Mouse (Mus musculus) c-Kit-positive CD71-positive TER-119-positive erythroid progenitor cells, embryonic 14.5 days (primary cell): Measurements from ENCODE around the gene Amigo3.

Source experiments
- DNase-seq: peaks from one replicate; pipeline ENCODE4 v3.0.0-alpha.2; 2013; ENCODE audit warnings: low spot score

The Amigo3 gene

DNA sequence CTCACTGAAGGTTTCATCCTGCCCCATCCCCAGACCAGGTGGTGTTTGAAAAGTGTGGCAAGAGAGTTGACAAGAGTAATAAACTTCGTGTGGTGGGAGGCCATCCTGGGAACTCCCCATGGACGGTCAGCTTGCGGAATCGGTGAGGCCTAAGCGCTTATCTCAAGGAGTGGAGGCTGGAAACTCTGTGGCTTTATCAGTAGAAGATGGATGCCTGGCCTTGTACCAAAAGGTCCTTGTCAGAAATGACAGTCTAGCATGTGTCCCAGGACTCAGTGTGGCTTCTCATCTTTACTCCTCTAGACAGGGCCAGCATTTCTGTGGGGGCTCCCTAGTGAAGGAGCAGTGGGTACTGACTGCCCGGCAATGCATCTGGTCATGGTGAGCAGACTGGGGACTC, 30.6 kb downstream of the Amigo3 start:
- no peak for DNase-seq

- no peak for DNase-seq
These were observed 32.3 kb downstream of the Amigo3 start for GRCm38 (mm10) chr9:108085261-108085660.

GRCm38 (mm10) chr9:108090611-108091120, 37.7 kb downstream of the Amigo3 start:
- no peak for DNase-seq

DNA sequence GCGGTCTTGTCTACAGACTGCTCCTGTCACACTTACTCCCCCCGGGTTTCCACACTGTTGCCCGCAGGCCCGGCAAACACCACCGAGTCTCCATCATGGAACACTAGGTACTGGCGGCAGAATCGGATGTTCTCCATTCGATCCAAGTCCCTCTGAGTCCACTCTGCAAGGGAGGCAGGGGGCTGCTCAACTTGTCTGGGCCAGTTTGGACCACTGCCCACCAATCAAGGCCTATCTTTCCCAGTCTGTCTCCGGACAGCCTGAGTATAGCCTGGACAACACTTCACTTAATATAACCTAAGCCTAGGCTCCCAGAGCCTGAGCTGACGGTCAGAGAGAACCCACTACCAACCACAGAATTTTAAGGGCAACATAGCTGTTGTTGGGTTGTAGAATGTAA, 40.6 kb downstream of the Amigo3 start:
- DNase-seq, result no peak

- peak; percentile 98 for DNase-seq
These were observed 41.4 kb downstream of the Amigo3 start, which contains the start of gene Apeh for GRCm38 (mm10) chr9:108094184-108094941. Apeh (minus strand) TSS chr9:108094606.

GRCm38 (mm10) chr9:108094998-108095411, 42.0 kb downstream of the Amigo3 start:
- peak; percentile 94 for DNase-seq

DNA sequence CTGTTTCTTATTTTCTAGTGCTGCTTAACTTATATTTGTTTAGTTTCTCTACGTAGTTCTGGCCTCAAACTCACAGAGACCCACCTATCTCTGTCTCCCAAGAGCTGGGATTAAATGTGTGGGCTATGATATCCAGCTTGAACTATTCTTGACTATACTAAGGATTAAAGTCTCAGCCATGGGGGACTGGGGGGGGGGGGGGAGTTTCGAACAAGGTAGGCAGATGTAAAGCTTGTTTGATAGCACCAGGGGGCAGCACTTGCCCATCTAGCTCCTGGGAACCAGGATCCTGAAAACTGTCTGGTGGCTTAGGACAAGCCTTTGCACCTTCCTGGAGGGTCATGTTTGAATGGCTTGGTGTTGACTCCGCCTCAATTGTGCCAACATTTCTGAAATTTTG, 42.6 kb downstream of the Amigo3 start:
- DNase-seq, result peak; percentile 84

DNA sequence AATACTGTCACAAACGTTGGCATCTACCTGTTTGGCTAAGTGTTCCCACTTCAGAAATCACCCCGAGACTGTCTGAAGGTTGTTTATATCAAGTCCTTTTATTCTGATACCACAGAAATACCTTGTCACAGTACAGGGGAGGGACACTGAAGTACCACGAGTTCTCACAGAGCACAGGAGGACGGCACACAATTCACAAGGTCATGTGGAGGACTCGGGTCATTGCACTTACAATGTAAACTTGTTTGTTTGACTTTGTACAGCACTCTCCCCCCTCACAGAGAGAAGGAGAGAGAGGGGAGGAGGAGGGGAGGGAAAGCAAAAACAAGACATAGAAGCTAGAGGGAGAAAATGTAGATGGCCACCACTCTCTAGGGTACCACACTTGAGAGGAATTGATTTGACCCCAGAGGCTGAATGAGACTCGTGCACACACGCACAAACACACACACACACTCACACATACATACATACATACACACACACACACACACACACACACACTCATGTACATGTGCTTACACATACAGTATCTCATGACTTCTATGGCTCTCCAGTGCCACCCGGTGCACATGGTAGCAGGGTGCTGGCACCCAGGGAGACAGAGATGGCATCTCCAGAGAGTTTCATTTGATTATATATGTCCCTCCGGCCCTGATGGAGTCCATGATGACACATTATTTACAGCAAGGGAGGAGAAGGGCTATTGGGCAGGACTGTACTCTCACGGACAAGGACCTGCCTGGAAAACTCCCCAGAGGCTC, 43.2 kb downstream of the Amigo3 start:
- DNase-seq, result no peak

DNA sequence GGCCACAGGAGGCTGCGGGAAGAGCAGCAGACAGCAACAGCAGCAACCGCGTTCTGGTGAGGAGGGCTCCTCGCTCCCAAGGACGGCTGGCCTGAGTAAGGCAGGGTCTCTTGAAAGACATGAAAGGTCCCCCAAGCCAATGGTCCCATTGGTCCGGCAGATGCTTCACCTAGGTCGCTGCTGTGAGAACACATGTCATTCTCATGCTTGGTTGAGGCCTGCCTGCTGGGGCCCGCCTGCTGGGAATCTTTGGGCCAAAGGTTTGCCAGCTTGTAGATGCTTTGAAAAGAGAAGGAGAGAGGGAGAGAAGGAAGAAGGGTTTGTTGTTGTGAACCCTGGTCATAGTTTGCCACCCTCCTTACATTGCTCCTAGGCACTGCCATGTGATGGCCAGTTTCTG, 46.7 kb downstream of the Amigo3 start:
- DNase-seq, result no peak

DNA sequence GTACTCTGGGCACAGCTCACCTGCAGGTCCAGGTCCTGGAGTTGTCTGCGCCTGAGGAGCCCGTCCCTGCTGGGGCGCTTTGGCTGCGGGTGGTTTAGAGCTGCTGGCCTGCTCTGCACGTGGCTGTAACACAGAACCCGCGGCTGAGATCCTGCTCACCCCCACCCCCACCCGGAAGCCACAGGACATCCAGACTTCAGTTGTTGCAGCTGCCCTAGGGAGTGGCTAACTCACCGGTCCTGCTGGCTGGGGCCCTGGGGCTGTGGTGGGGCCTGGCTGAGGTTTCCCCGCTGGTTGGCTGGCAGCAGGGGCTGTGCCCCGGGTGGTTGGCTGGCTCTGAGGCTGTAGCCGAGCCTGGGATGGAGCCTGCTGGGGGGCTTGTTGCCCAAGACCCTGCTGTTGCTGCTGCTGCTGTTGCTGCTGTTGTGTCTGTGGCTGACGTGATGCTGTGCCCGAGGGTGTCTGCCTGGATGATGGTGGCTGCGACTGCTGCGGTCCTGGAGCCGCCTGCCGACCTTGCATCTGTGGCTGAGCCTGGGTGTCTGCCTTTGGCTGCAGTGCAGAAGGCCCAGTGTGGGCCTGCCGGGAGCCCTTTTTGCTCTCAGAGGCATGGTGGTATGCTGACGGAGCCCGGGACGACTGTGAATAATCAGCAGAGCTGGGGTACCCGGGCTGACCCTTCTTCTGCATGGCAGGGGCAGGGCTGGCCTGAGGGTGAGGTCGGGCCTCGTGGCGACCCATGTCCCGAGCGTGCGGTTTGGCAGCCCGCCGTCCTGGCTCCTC, 52.0 kb downstream of the Amigo3 start:
- DNase-seq, result no peak
